21 mouse cellular contexts compared by ENCODE assay signal in genomic region chr19:58080168-58080567, GRCm38 (mm10).
DNase-seq lines count a peak whose midpoint lies in the region; ATAC-seq and TF ChIP-seq lines count a peak whose summit lies in the region.
"Had no signal": no experiment of that assay in that cellular context is flagged by ENCODE, and none has a peak within 500 bp of the region (broad histone marks: within the 10 kb centered on the region; RNA-seq: fewer than 3 reads in every experiment).

No protein-coding gene starts in this region.

- H3K9me3 ChIP-seq in midbrain, embryonic 11.5 days (ENCODE audit: control insufficient read depth, low read length) = no peaks in the 10 kb centered on the region
- H3K9me3 ChIP-seq in midbrain, embryonic 10.5 days (replicated peaks) = no peaks in the 10 kb centered on the region

- peak; percentile 7 for DNase-seq in gastrocnemius, adult 18-20 months (ENCODE audit: low spot score)
- DNase-seq in gastrocnemius, adult 2 months = no peak
- peak; percentile 75 for DNase-seq in heart, adult 11 months
- DNase-seq in heart, postnatal 25 days (ENCODE audit: low spot score) = no peak
- DNase-seq in midbrain, embryonic 11.5 days (ENCODE audit: low spot score, missing footprints) = peak; percentile 57
- DNase-seq in midbrain, embryonic 10.5 days (ENCODE audit: low spot score) = no peak
- DNase-seq: adrenal gland, adult 2 months; adrenal gland, adult 8-10 months; adrenal gland, postnatal 10 days; adrenal gland, postnatal 14 days; adrenal gland, postnatal 25 days; adrenal gland, postnatal 36 days; B cell, adult 2 months; cerebellum, adult 11 months; cerebellum, adult 11-12 months; cerebellum, adult 18-20 months had no signal

- no peaks in the 10 kb centered on the region for H3K27me3 ChIP-seq in midbrain, embryonic 11.5 days (ENCODE audit: control insufficient read depth, insufficient read depth, low read length)
- H3K27me3 ChIP-seq in midbrain, embryonic 10.5 days (ENCODE audit: low read depth, poor library complexity, severe bottlenecking) = no peaks in the 10 kb centered on the region
- H3K27me3 ChIP-seq: CH12.LX, Patski had no signal

- WGBS in midbrain, embryonic 11.5 days = 99% methylated on average over 6 of the region's 6 CpGs
- 95% methylated on average over 6 of the region's 6 CpGs for WGBS in midbrain, embryonic 10.5 days

- TF ChIP-seq CTCF in gastrocnemius, adult 2 months (IDR thresholded peaks at IDR 0.05) = no peak

- H3K9ac ChIP-seq in midbrain, embryonic 11.5 days (ENCODE audit: low read length) = no peak overlapping the region

- no peak overlapping the region; the same call in 1 of the 2 replicates for H3K27ac ChIP-seq in gastrocnemius, adult 2 months
- no peak overlapping the region for H3K27ac ChIP-seq in midbrain, embryonic 11.5 days (ENCODE audit: low read depth, low read length)
- no peak overlapping the region for H3K27ac ChIP-seq in midbrain, embryonic 10.5 days (replicated peaks)

- ATAC-seq in midbrain, embryonic 11.5 days (ENCODE audit: low FRiP score) = no peak
- ATAC-seq: activated CD4-positive, CD25-positive, alpha-beta regulatory T cell, adult 4 months; CD4-positive, CD25-positive, alpha-beta regulatory T cell, adult 4 months; Patski had no signal

- H3K4me1 ChIP-seq in midbrain, embryonic 11.5 days (ENCODE audit: control insufficient read depth, insufficient read depth, low read length) = no peaks in the 10 kb centered on the region
- H3K4me1 ChIP-seq in midbrain, embryonic 10.5 days = peaks cover 7% of the 10 kb centered on the region; the same call in 1 of the 2 replicates

- H3K4me3 ChIP-seq in gastrocnemius, adult 2 months = no peak overlapping the region
- no peak overlapping the region for H3K4me3 ChIP-seq in midbrain, embryonic 11.5 days (ENCODE audit: low read depth, low read length)
- H3K4me3 ChIP-seq in midbrain, embryonic 10.5 days = no peak overlapping the region

- no peaks in the 10 kb centered on the region for H3K36me3 ChIP-seq in midbrain, embryonic 11.5 days (ENCODE audit: control insufficient read depth, insufficient read depth, low read length)
- no peaks in the 10 kb centered on the region for H3K36me3 ChIP-seq in midbrain, embryonic 10.5 days
- H3K36me3 ChIP-seq: G1E had no signal

- intact Hi-C loops in gastrocnemius, adult 2 months (cut with DNase I) = no loop called here
- intact Hi-C loops in heart, postnatal 25 days (cut with DNase I) = no loop called here

- H3K4me2 ChIP-seq in midbrain, embryonic 11.5 days = no peak overlapping the region

Comparison
In these comparisons a context has a peak if more than half of its experiments do, and no peak if none do; other contexts are left out.
1. DNase-seq: peak in gastrocnemius, adult 18-20 months (single experiment), heart, adult 11 months (single experiment) and midbrain, embryonic 11.5 days (single experiment); none in gastrocnemius, adult 2 months (single experiment), heart, postnatal 25 days (single experiment) and midbrain, embryonic 10.5 days (single experiment).